Mouse (Mus musculus): ENCODE measurements at regions not wholly inside any gene's neighbourhood (a gene's known extent, or its start where the extent isn't known, plus 50 kb on each side); places are given as distances from the start of the nearest gene placed in this dataset.
A peak's percentile ranks its signal among the peaks of the same experiment; 100 is the strongest.

- peaks cover 22% of the 10 kb centered on the region for H3K4me1 ChIP-seq
- H3K9me3 ChIP-seq = no peaks in the 10 kb centered on the region
- H3K27me3 ChIP-seq (ENCODE audit: insufficient read depth, poor library complexity, severe bottlenecking) = no peaks in the 10 kb centered on the region
- no peak overlapping the region for H3K4me3 ChIP-seq
- no peak for DNase-seq (ENCODE audit: low spot score)
- H3K27ac ChIP-seq = peak overlapping the region; percentile 83
- H3K36me3 ChIP-seq = no peaks in the 10 kb centered on the region
- 33% methylated on average over 4 of the region's 4 CpGs for WGBS
Observed at GRCm38 (mm10) chr17:4173951-4174361, 477.9 kb upstream of the Nox3 start.

- WGBS = 59% methylated on average over 9 of the region's 9 CpGs
- peak overlapping the region; percentile 83 for H3K27ac ChIP-seq
- H3K4me1 ChIP-seq = peaks cover 22% of the 10 kb centered on the region
- no peaks in the 10 kb centered on the region for H3K27me3 ChIP-seq (ENCODE audit: insufficient read depth, poor library complexity, severe bottlenecking)
- no peaks in the 10 kb centered on the region for H3K9me3 ChIP-seq
- no peak overlapping the region for H3K4me3 ChIP-seq
- no peak for DNase-seq (ENCODE audit: low spot score)
- no peaks in the 10 kb centered on the region for H3K36me3 ChIP-seq
Observed at GRCm38 (mm10) chr17:4175006-4175405, 478.9 kb upstream of the Nox3 start.

- Histone ChIP-seq H3K27me3 (ENCODE audit: insufficient read depth, poor library complexity, severe bottlenecking) (no peaks in the 10 kb centered on the region), H3K9me3 (no peaks in the 10 kb centered on the region), H3K4me3 (no peak overlapping the region), H3K27ac (no peak overlapping the region), H3K36me3 (no peaks in the 10 kb centered on the region), H3K4me1 (peaks cover 22% of the 10 kb centered on the region)
- no peak for DNase-seq (ENCODE audit: low spot score)
- WGBS = 76% methylated on average over 3 of the region's 3 CpGs
Observed at GRCm38 (mm10) chr17:4176524-4176923, 480.5 kb upstream of the Nox3 start.

DNA sequence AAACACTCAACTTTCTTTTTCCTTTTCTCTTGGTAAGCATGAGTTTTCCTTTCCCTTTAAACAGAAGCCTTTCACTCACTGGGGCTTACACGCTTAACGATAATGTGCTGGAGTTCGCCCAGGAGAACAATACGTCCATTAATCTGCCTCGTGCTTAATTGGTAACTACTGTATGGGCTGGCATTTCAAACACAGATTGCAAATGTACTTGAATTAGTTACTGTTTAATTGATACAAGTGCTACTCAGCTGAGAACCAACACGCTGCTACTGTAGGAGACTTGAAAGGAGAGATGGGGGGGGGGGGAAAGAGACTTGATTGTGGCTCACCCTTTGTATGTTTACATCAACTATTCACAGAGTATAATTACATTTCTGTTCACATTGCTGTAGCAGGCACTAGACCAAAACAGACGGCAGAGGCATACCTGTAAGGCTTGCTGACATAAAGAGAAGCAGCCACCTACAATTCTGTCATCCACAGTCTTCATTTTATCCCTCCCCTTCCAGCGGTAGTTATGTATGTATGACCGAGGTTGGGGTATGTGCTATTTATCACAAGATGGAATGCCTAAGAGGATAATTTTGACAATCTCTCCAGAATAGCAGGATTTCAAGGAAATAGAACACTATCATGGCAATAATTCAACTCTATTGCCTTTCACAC lies 481.6 kb upstream of the Nox3 start:
- H3K9me3 ChIP-seq = no peaks in the 10 kb centered on the region
- no peaks in the 10 kb centered on the region for H3K36me3 ChIP-seq
- H3K27ac ChIP-seq = no peak overlapping the region
- H3K4me1 ChIP-seq = peaks cover 22% of the 10 kb centered on the region
- no peak overlapping the region for H3K4me3 ChIP-seq
- no peak for DNase-seq (ENCODE audit: low spot score)
- 73% methylated on average over 9 of the region's 9 CpGs for WGBS
- no peaks in the 10 kb centered on the region for H3K27me3 ChIP-seq (ENCODE audit: insufficient read depth, poor library complexity, severe bottlenecking)

- 39% methylated on average over 1 of the region's 1 CpGs for WGBS
- Histone ChIP-seq H3K9me3 (no peaks in the 10 kb centered on the region), H3K27me3 (ENCODE audit: insufficient read depth, poor library complexity, severe bottlenecking) (no peaks in the 10 kb centered on the region), H3K36me3 (no peaks in the 10 kb centered on the region), H3K27ac (no peak overlapping the region), H3K4me3 (no peak overlapping the region), H3K4me1 (peaks cover 14% of the 10 kb centered on the region)
- DNase-seq (ENCODE audit: low spot score) = no peak
Observed at GRCm38 (mm10) chr17:4179271-4179670, 483.2 kb upstream of the Nox3 start.

DNA sequence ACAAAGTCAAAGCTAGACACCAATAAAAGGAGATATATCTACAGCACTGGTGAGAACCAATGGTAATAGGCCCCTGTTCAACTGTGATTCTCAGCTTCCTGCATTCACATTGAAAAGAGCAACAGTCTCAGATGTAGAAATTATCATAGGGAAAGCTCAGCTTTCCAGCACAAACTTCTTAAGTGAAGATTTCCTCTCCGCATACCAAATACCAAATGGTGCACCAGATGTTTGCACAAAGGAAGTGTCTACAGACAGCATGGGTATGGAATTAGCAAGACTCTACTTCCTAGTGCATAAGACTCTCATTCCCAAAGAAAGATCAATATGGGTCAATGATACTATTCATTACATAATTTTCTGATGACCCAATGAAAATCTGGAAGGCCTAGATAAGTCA lies 486.0 kb upstream of the Nox3 start:
- no peaks in the 10 kb centered on the region for H3K9me3 ChIP-seq
- H3K4me3 ChIP-seq = no peak overlapping the region
- no peak for DNase-seq (ENCODE audit: low spot score)
- H3K27ac ChIP-seq = no peak overlapping the region
- WGBS = 91% methylated on average over 1 of the region's 1 CpGs
- H3K36me3 ChIP-seq = no peaks in the 10 kb centered on the region
- H3K27me3 ChIP-seq (ENCODE audit: insufficient read depth, poor library complexity, severe bottlenecking) = no peaks in the 10 kb centered on the region
- H3K4me1 ChIP-seq = no peaks in the 10 kb centered on the region

GRCm38 (mm10) chr17:4186802-4187201 lies 490.7 kb upstream of the Nox3 start:
- Histone ChIP-seq H3K4me3 (no peak overlapping the region), H3K36me3 (no peaks in the 10 kb centered on the region), H3K27me3 (ENCODE audit: insufficient read depth, poor library complexity, severe bottlenecking) (no peaks in the 10 kb centered on the region), H3K9me3 (no peaks in the 10 kb centered on the region), H3K27ac (no peak overlapping the region), H3K4me1 (peaks cover 5% of the 10 kb centered on the region; the same call in 1 of the 2 replicates)
- no peak for DNase-seq (ENCODE audit: low spot score)
- WGBS = 74% methylated on average over 9 of the region's 9 CpGs

DNA sequence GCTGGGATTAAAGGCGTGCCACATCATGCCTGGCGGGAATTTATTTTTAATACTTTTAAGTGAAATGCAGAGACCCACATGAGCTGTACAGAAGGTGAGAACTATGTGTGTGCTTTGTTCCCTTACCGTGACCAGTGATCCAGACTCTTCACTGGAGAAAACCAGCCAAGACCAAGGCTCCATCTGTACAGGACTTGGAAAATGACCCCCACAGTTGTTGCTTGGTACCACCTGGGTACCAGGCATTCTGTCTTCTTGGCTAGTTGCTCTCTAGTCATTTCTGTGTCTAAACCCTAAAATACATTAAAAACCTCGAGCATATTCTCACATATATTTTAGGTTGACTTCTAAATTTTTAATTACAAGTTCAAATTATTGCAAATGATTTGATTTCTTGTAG lies 491.5 kb upstream of the Nox3 start:
- 87% methylated on average over 4 of the region's 4 CpGs for whole genome bisulfite sequencing
- H3K27ac ChIP-seq = no peak overlapping the region
- no peaks in the 10 kb centered on the region for H3K36me3 ChIP-seq
- no peaks in the 10 kb centered on the region for H3K9me3 ChIP-seq
- no peaks in the 10 kb centered on the region for H3K27me3 ChIP-seq (ENCODE audit: insufficient read depth, poor library complexity, severe bottlenecking)
- DNase-seq (ENCODE audit: low spot score) = no peak
- peaks cover 5% of the 10 kb centered on the region; the same call in 1 of the 2 replicates for H3K4me1 ChIP-seq
- no peak overlapping the region for H3K4me3 ChIP-seq

DNA sequence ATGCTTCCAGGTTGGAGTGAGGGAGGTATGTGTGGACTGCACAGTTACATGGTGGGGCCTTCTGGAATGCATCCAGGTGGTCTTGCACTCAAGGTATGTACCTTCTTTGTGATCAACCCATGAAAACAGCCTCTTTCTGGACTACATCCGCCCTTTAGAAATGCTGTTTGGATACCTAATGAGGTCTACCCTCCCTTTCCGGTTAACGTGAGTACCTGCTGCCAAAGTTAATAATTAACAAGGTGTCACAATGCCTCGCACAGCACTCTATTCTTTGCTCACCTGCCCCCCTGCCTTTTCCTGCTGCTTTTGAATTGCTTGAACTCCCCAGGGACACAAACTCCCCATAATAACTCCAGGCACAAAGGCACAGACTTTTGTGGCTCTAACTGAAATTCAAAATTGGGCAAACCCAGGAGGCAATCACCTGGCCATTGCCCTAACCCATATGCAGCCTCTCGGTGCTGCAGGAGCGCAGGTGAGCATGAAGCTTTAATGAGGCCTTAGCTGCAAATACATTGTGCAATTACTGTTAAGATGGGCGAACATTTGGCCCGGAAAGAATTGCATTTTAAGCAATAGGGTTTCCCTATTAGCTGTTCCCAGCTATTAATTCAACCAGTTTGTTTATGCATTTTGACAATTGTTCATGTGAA lies 500.9 kb upstream of the Nox3 start:
- Histone ChIP-seq H3K27ac (no peak overlapping the region), H3K9me3 (no peaks in the 10 kb centered on the region), H3K36me3 (no peaks in the 10 kb centered on the region), H3K4me1 (no peaks in the 10 kb centered on the region), H3K27me3 (ENCODE audit: insufficient read depth, poor library complexity, severe bottlenecking) (no peaks in the 10 kb centered on the region), H3K4me3 (no peak overlapping the region)
- 75% methylated on average over 8 of the region's 8 CpGs for WGBS
- DNase-seq (ENCODE audit: low spot score) = no peak

- Histone ChIP-seq H3K36me3 (no peaks in the 10 kb centered on the region), H3K4me1 (no peaks in the 10 kb centered on the region), H3K4me3 (no peak overlapping the region), H3K9me3 (no peaks in the 10 kb centered on the region), H3K27ac (no peak overlapping the region), H3K27me3 (ENCODE audit: insufficient read depth, poor library complexity, severe bottlenecking) (no peaks in the 10 kb centered on the region)
- 66% methylated on average over 3 of the region's 3 CpGs for WGBS
- no peak for DNase-seq (ENCODE audit: low spot score)
Observed at GRCm38 (mm10) chr17:4198001-4198400, 501.9 kb upstream of the Nox3 start.

DNA sequence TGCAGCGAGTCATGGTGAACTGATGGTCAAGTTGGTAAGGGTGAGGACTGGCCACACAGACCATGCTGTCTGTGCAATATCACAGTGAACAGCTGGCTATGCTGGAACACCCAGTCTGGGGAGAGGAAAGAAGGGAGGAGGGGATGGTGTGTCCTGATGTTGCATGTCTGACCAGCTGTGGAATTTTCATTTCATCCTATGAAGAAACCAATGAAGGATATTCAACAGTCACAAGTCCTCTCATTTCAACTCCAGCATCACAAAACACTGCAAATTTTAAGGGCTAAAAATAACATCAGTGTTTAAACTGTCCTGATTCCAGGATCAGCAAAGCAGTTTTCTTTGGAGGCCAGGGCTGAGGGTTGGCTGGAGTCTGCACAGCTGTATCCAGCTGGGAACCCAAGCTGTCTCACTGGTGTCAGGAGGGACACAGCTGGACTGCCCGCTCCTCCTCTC lies 503.7 kb upstream of the Nox3 start:
- Histone ChIP-seq H3K27ac (no peak overlapping the region), H3K9me3 (no peaks in the 10 kb centered on the region), H3K36me3 (no peaks in the 10 kb centered on the region), H3K4me1 (no peaks in the 10 kb centered on the region), H3K4me3 (no peak overlapping the region), H3K27me3 (ENCODE audit: insufficient read depth, poor library complexity, severe bottlenecking) (no peaks in the 10 kb centered on the region)
- WGBS = 66% methylated on average over 2 of the region's 2 CpGs
- DNase-seq (ENCODE audit: low spot score) = no peak

DNA sequence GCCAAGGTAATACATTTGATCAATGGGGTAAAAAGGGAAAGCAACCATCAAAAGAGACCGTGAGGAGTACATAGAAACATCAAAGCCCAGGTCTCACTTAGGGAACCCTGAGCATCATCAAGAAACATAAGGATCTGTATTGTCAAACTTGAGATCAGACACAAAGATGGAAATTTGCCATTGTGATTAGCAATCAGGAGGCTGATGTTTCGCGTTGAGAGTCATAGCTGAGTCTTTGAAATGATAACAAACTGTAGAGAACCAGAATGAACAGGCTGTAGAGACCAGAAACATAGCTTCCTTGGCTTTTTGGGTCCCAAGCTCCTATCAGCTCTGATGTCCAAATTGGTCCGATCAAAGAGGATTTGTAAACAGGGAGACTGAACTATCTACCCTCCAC lies 505.2 kb upstream of the Nox3 start:
- H3K9me3 ChIP-seq = no peaks in the 10 kb centered on the region
- no peak for DNase-seq (ENCODE audit: low spot score)
- H3K4me3 ChIP-seq = no peak overlapping the region
- no peaks in the 10 kb centered on the region for H3K4me1 ChIP-seq
- 83% methylated on average over 4 of the region's 4 CpGs for WGBS
- H3K27me3 ChIP-seq (ENCODE audit: insufficient read depth, poor library complexity, severe bottlenecking) = no peaks in the 10 kb centered on the region
- no peak overlapping the region for H3K27ac ChIP-seq
- H3K36me3 ChIP-seq = no peaks in the 10 kb centered on the region

- Histone ChIP-seq H3K4me1 (no peaks in the 10 kb centered on the region), H3K27ac (no peak overlapping the region), H3K36me3 (no peaks in the 10 kb centered on the region), H3K9me3 (no peaks in the 10 kb centered on the region), H3K27me3 (ENCODE audit: insufficient read depth, poor library complexity, severe bottlenecking) (no peaks in the 10 kb centered on the region), H3K4me3 (no peak overlapping the region)
- 76% methylated on average over 5 of the region's 5 CpGs for WGBS
- no peak for DNase-seq (ENCODE audit: low spot score)
Observed at GRCm38 (mm10) chr17:4208142-4208925, 512.3 kb upstream of the Nox3 start.

Measured in heart, embryonic 10.5 days (tissue).